Mouse (Mus musculus) thymus, adult 2 months (tissue): ENCODE measurements at regions not wholly inside any gene's neighbourhood (a gene's known extent, or its start where the extent isn't known, plus 50 kb on each side); places are given as distances from the start of the nearest gene placed in this dataset.

Experiments used
- DNase-seq: peaks from one replicate; pipeline ENCODE4 v3.0.0; 2021
- H3K27ac ChIP-seq: fragments of 200-500 bp; 2 replicates; pipeline ENCODE4 v1.5.1; 2012; ENCODE audit warnings: low read length, control low read depth; ENCODE audit not compliant: control insufficient read depth, insufficient read depth
- H3K27me3 ChIP-seq: fragments of 200-500 bp; 2 replicates; pipeline ENCODE4 v1.6.1; 2012; ENCODE audit warnings: mild to moderate bottlenecking, low read length, moderate library complexity, mixed read lengths; ENCODE audit not compliant: control insufficient read depth, insufficient read depth
- H3K36me3 ChIP-seq: fragments of 200-500 bp; 2 replicates; pipeline ENCODE4 v1.6.1; 2012; ENCODE audit warnings: mild to moderate bottlenecking, low read length, moderate library complexity; ENCODE audit not compliant: control insufficient read depth, insufficient read depth
- H3K4me1 ChIP-seq: fragments of 200-500 bp; replicated peaks from 2 replicates; pipeline ENCODE4 v1.6.1; 2012; ENCODE audit warnings: low read length; ENCODE audit not compliant: control insufficient read depth, insufficient read depth
- H3K4me3 ChIP-seq: fragments of 200-500 bp; 2 replicates; pipeline ENCODE4 v1.5.1; 2012; ENCODE audit warnings: mild to moderate bottlenecking, low read length, control low read depth, moderate library complexity; ENCODE audit not compliant: control insufficient read depth, insufficient read depth
- CTCF ChIP-seq: fragments of 200-500 bp; IDR thresholded peaks from 2 replicates; pipeline ENCODE4 v1.5.1; 2012; ENCODE audit warnings: mild to moderate bottlenecking, control low read depth, low read length, moderate library complexity, borderline replicate concordance; ENCODE audit not compliant: control insufficient read depth, poor library complexity, insufficient read depth; ENCODE audit errors: extremely low read depth
- POLR2A ChIP-seq: fragments of 200-500 bp; IDR thresholded peaks from 2 replicates; pipeline ENCODE4 v1.6.1; 2012; ENCODE audit warnings: mild to moderate bottlenecking, low read length, control low read depth, moderate library complexity; ENCODE audit not compliant: control insufficient read depth, poor library complexity, insufficient read depth; ENCODE audit errors: extremely low read depth
- WGBS: fragments of 180-500 bp; shearing (Covaris S2); methylation state at CpG from one replicate; pipeline ENCODE4 v1.1.7; 2018; 5-methylcytosine and 5-hydroxymethylcytosine counted together

DNA sequence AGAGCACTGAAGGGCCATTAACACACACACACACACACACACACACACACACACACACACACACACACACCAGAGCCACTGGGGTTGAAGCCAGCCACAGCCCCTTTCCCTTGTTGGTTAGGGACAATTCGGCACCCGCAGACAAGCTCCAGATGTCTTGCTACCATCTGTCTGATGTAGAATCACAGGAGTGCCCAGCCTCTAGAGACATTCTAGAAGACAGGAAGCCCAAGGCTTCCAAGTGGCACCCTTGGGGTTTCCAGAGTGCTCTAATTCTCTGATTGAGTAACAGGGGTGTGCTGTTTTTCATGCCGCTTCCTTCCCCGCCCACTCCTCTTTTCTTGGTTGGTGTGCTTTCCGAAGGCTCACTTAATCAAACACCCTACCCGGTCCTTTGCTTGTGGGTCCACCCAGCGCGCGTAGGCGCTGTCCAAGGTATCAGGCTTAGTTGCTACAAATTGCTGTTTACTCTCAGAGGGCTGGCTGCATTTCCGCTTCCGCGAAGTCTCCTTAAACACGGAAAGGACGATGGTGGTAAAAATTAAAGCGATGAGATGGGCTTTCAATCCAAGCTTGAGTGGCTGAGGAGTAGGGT, 59.5 kb upstream of the Zbtb18 start:
- WGBS, result 13% methylated on average over 16 of the region's 16 CpGs
- Histone ChIP-seq H3K27me3 (no peaks in the 10 kb centered on the region), H3K27ac (no peak overlapping the region), H3K36me3 (no peaks in the 10 kb centered on the region), H3K4me3 (no peak overlapping the region), H3K4me1 (no peaks in the 10 kb centered on the region)
- TF ChIP-seq POLR2A (no peak), CTCF (no peak)
- peak; percentile 22 for DNase-seq

DNA sequence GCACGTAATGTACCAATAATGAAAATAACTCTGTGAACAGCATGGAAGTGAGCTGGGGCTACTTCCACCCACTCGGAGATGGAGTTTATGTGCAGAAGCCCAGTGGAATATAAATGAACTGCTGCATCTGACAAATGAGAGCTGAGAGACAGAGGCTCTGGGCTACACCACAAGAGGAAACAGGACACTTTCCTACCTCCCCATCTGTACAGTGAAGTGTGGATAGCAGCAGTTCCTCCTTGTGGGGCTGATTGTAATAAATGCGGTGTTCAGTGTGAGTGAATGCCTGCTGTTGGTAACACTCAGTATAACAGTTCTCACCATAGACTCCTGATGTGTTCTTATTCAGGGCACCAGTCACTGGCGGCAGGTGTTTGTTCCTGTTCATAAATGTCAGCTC, 60.0 kb upstream of the Zbtb18 start:
- Histone ChIP-seq H3K4me1 (no peaks in the 10 kb centered on the region), H3K27ac (no peak overlapping the region), H3K36me3 (no peaks in the 10 kb centered on the region), H3K4me3 (no peak overlapping the region), H3K27me3 (no peaks in the 10 kb centered on the region)
- WGBS, result 56% methylated on average over 4 of the region's 4 CpGs
- no peak for DNase-seq
- no peak for TF ChIP-seq POLR2A
- TF ChIP-seq CTCF, result no peak

DNA sequence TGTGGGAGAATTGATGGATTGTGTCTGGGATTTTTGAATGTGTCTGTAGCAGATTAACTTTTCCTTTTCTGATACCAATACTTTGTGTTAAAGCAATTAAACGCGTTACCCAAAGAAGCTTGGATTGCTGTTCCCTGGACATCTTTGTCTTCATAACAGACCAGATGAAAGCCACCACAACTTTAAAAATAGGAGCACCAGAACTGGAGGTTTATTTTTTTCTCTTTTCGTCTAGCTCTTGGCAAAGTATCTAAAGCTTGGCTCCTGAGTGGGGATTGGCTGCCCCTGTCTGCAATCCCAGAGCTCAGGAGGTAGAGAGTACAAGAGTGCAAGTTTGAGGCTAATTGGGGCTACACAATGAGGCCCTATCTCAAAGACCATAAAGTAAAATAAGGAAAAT, 64.0 kb upstream of the Zbtb18 start:
- WGBS, result 94% methylated on average over 3 of the region's 3 CpGs
- Histone ChIP-seq H3K36me3 (no peaks in the 10 kb centered on the region), H3K27me3 (no peaks in the 10 kb centered on the region), H3K4me1 (no peaks in the 10 kb centered on the region), H3K27ac (no peak overlapping the region), H3K4me3 (no peak overlapping the region)
- DNase-seq, result no peak
- TF ChIP-seq CTCF (no peak), POLR2A (no peak)

DNA sequence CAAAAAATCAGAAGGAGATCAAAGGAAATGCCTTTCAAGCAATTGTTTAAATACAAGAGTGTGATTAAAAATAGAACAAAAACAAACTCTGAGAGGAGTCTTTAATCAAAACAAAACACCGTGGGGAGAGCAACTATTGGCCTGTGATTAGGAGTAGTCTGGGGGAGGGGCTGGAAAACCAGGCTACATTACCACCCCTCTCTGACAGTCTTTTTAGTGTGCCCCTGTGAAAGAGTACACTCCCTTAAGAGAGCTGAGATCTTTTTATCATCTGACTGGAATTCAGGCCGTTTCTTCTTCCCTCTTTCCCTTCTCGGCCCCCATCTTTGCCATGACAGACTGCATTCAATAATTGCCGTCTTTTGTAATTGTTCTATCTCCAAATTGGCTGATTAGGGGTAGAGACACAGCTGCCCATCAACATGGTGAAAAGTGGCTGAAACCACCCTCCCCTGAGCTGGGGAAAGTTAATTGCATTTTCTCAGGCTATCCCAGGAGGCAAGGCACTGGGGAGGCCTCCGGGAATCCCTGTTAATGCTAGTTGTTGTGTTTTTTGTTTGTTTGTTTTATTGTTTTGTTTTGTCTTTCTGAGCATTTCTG, 68.8 kb upstream of the Zbtb18 start:
- no peak for DNase-seq
- no peak overlapping the region for H3K27ac ChIP-seq
- TF ChIP-seq CTCF (no peak), POLR2A (no peak)
- H3K36me3 ChIP-seq, result no peaks in the 10 kb centered on the region
- H3K27me3 ChIP-seq, result no peaks in the 10 kb centered on the region
- 58% methylated on average over 5 of the region's 5 CpGs for WGBS
- H3K4me3 ChIP-seq, result no peak overlapping the region
- H3K4me1 ChIP-seq, result no peaks in the 10 kb centered on the region

DNA sequence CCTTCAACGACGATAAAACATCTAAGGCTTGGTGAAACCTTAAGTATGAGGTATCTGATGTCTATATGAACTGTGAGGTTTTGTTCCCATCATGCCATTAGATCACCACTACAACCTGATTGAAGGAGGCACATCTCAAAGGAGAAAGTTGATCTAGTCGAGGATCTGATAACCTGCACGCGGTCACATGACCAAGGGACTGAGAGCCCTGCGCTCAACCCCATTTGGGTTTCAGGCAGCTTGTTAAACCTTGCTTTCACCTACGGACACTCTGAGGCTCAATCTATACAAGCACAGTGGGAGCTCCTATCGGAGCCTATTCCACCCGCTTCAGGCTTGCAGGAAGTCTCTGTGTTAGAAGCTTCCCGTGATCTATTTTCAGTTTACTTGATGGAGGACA, 70.1 kb upstream of the Zbtb18 start:
- H3K4me1 ChIP-seq, result no peaks in the 10 kb centered on the region
- H3K27ac ChIP-seq, result no peak overlapping the region
- no peak overlapping the region for H3K4me3 ChIP-seq
- TF ChIP-seq POLR2A, result no peak
- no peak for TF ChIP-seq CTCF
- DNase-seq, result no peak
- WGBS, result 72% methylated on average over 10 of the region's 10 CpGs
- H3K27me3 ChIP-seq, result no peaks in the 10 kb centered on the region
- no peaks in the 10 kb centered on the region for H3K36me3 ChIP-seq

DNA sequence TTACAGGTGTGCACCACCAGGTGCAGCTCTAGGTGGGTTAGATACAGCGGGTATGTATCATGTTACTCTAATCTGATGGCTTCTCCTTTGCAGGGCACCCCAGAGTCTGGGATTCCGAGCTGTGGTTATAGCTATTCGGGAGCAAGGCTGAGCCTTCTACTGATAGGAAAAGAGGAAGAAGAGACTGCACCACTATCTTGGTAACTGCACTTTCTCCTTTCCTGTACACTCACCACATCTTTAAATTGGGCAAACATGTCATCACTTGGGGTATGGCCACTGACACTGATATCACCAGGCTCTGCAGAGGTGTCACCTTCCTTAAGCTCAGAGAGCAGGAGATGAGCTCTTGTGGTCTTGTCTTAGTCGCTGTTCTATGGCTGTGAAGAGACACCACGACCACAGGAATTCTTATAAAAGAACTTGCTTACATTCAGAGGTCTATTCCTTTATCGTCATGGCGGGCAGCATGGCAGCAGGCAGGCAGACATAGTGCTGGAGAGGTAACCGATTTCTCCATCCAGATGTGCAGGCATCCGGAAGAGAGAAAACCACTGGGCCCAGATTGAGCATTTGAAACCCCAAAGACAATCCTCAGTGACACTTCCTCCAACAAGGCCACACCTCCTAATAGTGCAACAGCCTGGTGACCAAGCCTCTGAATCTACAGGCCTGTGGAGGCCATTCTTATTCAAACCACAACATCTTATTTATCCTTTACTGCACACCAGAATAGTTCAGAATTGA, 74.1 kb upstream of the Zbtb18 start:
- no peak for TF ChIP-seq POLR2A
- WGBS, result 37% methylated on average over 9 of the region's 9 CpGs

More for the DNA sequence above, 74.1 kb upstream of the Zbtb18 start:
- Histone ChIP-seq H3K4me3 (no peak overlapping the region), H3K27me3 (no peaks in the 10 kb centered on the region; the same call in 1 of the 2 replicates), H3K27ac (no peak overlapping the region), H3K36me3 (no peaks in the 10 kb centered on the region), H3K4me1 (no peaks in the 10 kb centered on the region)
- DNase-seq, result no peak
